Mouse (Mus musculus) inflammation-experienced regulatory T-cells, adult 16 weeks (primary cell): ENCODE measurements around the gene Eps8. TPM values are rescaled to one million over a fixed set of nuclear protein-coding genes. Genes with fewer than 3 reads are reported as not detected.

Experiments used
- polyA plus RNA-seq: library from polyadenylated mRNA; unstranded; fragments of 100-300 nt; shearing (Covaris generic); gene quantifications from one replicate; pipeline ENCODE4 v1.2.1, GENCODE M21; 2017

The Eps8 gene
- 0.22 TPM for polyA plus RNA-seq

GRCm38 (mm10) chr6:137654776-137655175, at the start of gene Eps8:
Gene Eps8, minus strand, starts transcription at chr6:137654876.

Other genes starting within 250 kb of the Eps8 start
- 52.2 TPM for gene Strap, start 80.2 kb upstream of the Eps8 start, polyA plus RNA-seq
- gene Dera, start 99.7 kb upstream of the Eps8 start, polyA plus RNA-seq = 75.2 TPM